Mouse (Mus musculus) CH12.LX (cell line): Measurements from ENCODE around the gene Hilpda. TPM values are rescaled to one million over a fixed set of nuclear protein-coding genes. Genes with fewer than 3 reads are reported as not detected.

ENCODE experiments used
- DNase-seq: peaks from one replicate; pipeline ENCODE4 v3.0.0-alpha.2; 2013; ENCODE audit errors: extremely low read depth
- H3K27ac ChIP-seq: 2 replicates; pipeline ENCODE4 v1.5.1; 2012; ENCODE audit warnings: low read depth, mild to moderate bottlenecking, control low read depth, moderate library complexity; ENCODE audit not compliant: insufficient read depth
- H3K27me3 ChIP-seq: replicated peaks from 2 replicates; pipeline ENCODE3; 2012; ENCODE audit warnings: inconsistent platforms
- H3K36me3 ChIP-seq, 2 experiments: replicated peaks in 1 of 2; 2 replicates each; pipeline versions ENCODE3 to v1.6.1; 2012; ENCODE audit warnings: inconsistent platforms in 1 of 2, low read length in 1 of 2, mild to moderate bottlenecking in 1 of 2, mixed read lengths in 1 of 2, moderate library complexity in 1 of 2; ENCODE audit not compliant: control insufficient read depth in 1 of 2, insufficient read depth in 1 of 2
- H3K4me1 ChIP-seq, 2 experiments: 2 replicates each; pipeline ENCODE4 v1.6.1; 2012; ENCODE audit warnings: inconsistent platforms in 1 of 2, moderate library complexity in 1 of 2; ENCODE audit not compliant: insufficient read depth in 2 of 2, control insufficient read depth in 1 of 2
- H3K4me2 ChIP-seq: 2 replicates; pipeline ENCODE4 v1.6.1; 2012; ENCODE audit warnings: low read depth, mild to moderate bottlenecking, control low read depth; ENCODE audit not compliant: poor library complexity, insufficient read depth, severe bottlenecking
- H3K4me3 ChIP-seq, 3 experiments: fragments of 150-350 bp in 1 of 3; sonication (generic) in 1 of 3; replicated peaks in 1 of 3; 2 replicates each; pipeline versions ENCODE3 to v1.5.1; 2011 to 2012; ENCODE audit warnings: low read depth in 2 of 3, low read length in 2 of 3, mild to moderate bottlenecking in 2 of 3, moderate library complexity in 2 of 3, control low read depth in 1 of 3, improper control_type of control experiment in 1 of 3, inconsistent platforms in 1 of 3, mixed read lengths in 1 of 3; ENCODE audit not compliant: poor library complexity in 1 of 3
- H3K79me2 ChIP-seq: replicated peaks from 2 replicates; pipeline ENCODE4 v1.6.1; 2012; ENCODE audit warnings: mild to moderate bottlenecking, moderate library complexity; ENCODE audit not compliant: control insufficient read depth, poor library complexity, insufficient read depth, severe bottlenecking; ENCODE audit errors: extremely low read depth
- H3K9ac ChIP-seq: 2 replicates; pipeline ENCODE4 v1.6.1; 2012; ENCODE audit warnings: low read depth, mild to moderate bottlenecking, control low read depth, moderate library complexity; ENCODE audit not compliant: insufficient read depth
- H3K9me3 ChIP-seq: replicated peaks from 2 replicates; pipeline ENCODE3; 2012; ENCODE audit warnings: low read length, inconsistent platforms, mixed read lengths
- BHLHE40 ChIP-seq: IDR thresholded peaks from 2 replicates; pipeline ENCODE4 v1.6.1; 2011; ENCODE audit warnings: mild to moderate bottlenecking, low read depth, low read length, improper control_type of control experiment
- CHD2 ChIP-seq: IDR thresholded peaks from 2 replicates; pipeline ENCODE4 v1.6.1; 2011; ENCODE audit warnings: low read length, improper control_type of control experiment
- CTCF ChIP-seq, 2 experiments: IDR thresholded peaks in 1 of 2; conservative IDR thresholded peaks in 1 of 2; 2 replicates each; pipeline ENCODE4 v1.5.1; 2011 to 2012; ENCODE audit warnings: low read depth in 2 of 2, low read length in 2 of 2, improper control_type of control experiment in 1 of 2, inconsistent platforms in 1 of 2, mild to moderate bottlenecking in 1 of 2, moderate library complexity in 1 of 2
- ETS1 ChIP-seq: conservative IDR thresholded peaks from 2 replicates; pipeline ENCODE4 v1.6.1; 2012; ENCODE audit warnings: low read depth, mild to moderate bottlenecking, inconsistent platforms, low read length, improper control_type of control experiment, moderate library complexity
- GABPA ChIP-seq: IDR thresholded peaks from 2 replicates; pipeline ENCODE4 v1.6.1; 2012; ENCODE audit warnings: low read depth, low read length, improper control_type of control experiment, inconsistent platforms; ENCODE audit not compliant: insufficient replicate concordance
- IRF4 ChIP-seq: IDR thresholded peaks from 2 replicates; pipeline ENCODE4 v1.6.1; 2014; ENCODE audit warnings: low read depth, mild to moderate bottlenecking, inconsistent platforms, low read length, improper control_type of control experiment
- JUN ChIP-seq: IDR thresholded peaks from 2 replicates; pipeline ENCODE4 v1.6.1; 2011; ENCODE audit warnings: low read depth, mild to moderate bottlenecking, low read length, improper control_type of control experiment, moderate library complexity; ENCODE audit not compliant: insufficient read depth
- MAZ ChIP-seq: IDR thresholded peaks from 2 replicates; pipeline ENCODE4 v1.6.1; 2012; ENCODE audit warnings: low read depth, mild to moderate bottlenecking, inconsistent platforms, low read length, improper control_type of control experiment, moderate library complexity
- MYC ChIP-seq: IDR thresholded peaks from 2 replicates; pipeline ENCODE4 v1.6.1; 2011; ENCODE audit warnings: low read depth, mild to moderate bottlenecking, improper control_type of control experiment, low read length
- NRF1 ChIP-seq: IDR thresholded peaks from 2 replicates; pipeline ENCODE4 v1.6.1; 2014; ENCODE audit warnings: low read depth, mild to moderate bottlenecking, inconsistent platforms, low read length, improper control_type of control experiment, moderate library complexity
- PAX5 ChIP-seq: IDR thresholded peaks from 2 replicates; pipeline ENCODE4 v1.6.1; 2012; ENCODE audit warnings: low read length, inconsistent platforms, mixed read lengths
- RCOR1 ChIP-seq: conservative IDR thresholded peaks from 2 replicates; pipeline ENCODE4 v1.6.1; 2012; ENCODE audit warnings: low read depth, mild to moderate bottlenecking, inconsistent platforms, low read length, improper control_type of control experiment
- TCF12 ChIP-seq: IDR thresholded peaks from 2 replicates; pipeline ENCODE4 v1.6.1; 2014; ENCODE audit warnings: low read depth, mild to moderate bottlenecking, inconsistent platforms, low read length, improper control_type of control experiment
- USF1 ChIP-seq: IDR thresholded peaks from 2 replicates; pipeline ENCODE4 v1.6.1; 2014; ENCODE audit warnings: low read depth, mild to moderate bottlenecking, inconsistent platforms, low read length, improper control_type of control experiment
- ZC3H11A ChIP-seq: IDR thresholded peaks from 2 replicates; pipeline ENCODE4 v1.6.1; 2012; ENCODE audit warnings: low read depth, mild to moderate bottlenecking, inconsistent platforms, low read length, improper control_type of control experiment
- ZNF384 ChIP-seq: IDR thresholded peaks from 2 replicates; pipeline ENCODE4 v1.6.1; 2012; ENCODE audit warnings: low read depth, low read length, improper control_type of control experiment, inconsistent platforms
- dilution Hi-C: fragments of 300-500 bp; cut with MboI; formaldehyde crosslinking; loops from 2 replicates; pipeline ENCODE4 v1.14.3; 2020; ENCODE audit warnings: low sequenced_read_pairs; ENCODE audit not compliant: extremely low pct_unique_long_range_greater_than_20kb, extremely low pct_ligation_motif_present
- in situ Hi-C: fragments of 300-500 bp; cut with MboI; formaldehyde crosslinking; loops from 3 replicates; pipeline ENCODE4 v1.14.3; 2019; ENCODE audit warnings: low sequenced_read_pairs, low pct_ligation_motif_present, low pct_unique_long_range_greater_than_20kb, mixed read lengths
- polyA plus RNA-seq: library from polyadenylated mRNA; unstranded; fragments of >175 nt; gene quantifications from 2 replicates; pipeline ENCODE4 v1.2.1, GENCODE M21; 2012; ENCODE audit warnings: low read depth; ENCODE audit not compliant: insufficient read length
- total RNA-seq, 2 experiments: library from RNA; depleted of rRNA; stranded (reverse); fragments of 300-350 nt in 1 of 2; fragments of >200 nt in 1 of 2; gene quantifications; 2 replicates each; pipeline ENCODE4 v1.2.3; 2012 to 2014

The Hilpda gene
- total and polyA plus RNA-seq, 3 experiments = 11.1 to 52.3 (median 23.7) TPM

- Histone ChIP-seq H3K9me3 (no peaks in the 10 kb centered on the region), H3K27me3 (peaks cover 3% of the 10 kb centered on the region), H3K4me1 (peaks cover 21 to 28% of the 10 kb centered on the region in 2 experiments), H3K4me2 (peak overlapping the region; percentile 34; the same call in 1 of the 2 replicates), H3K9ac (no peak overlapping the region), H3K79me2 (no peaks in the 10 kb centered on the region), H3K36me3 (no peaks in the 10 kb centered on the region), H3K4me3 (no peak overlapping the region), H3K27ac (no peak overlapping the region)
- dilution Hi-C loops = no loop called here
- in situ Hi-C loops = no loop called here
- 0 out of 2 replicates have a peak, but pooled peaks have one; percentile 3 for TF ChIP-seq MAZ
- TF ChIP-seq CHD2 = no peak
- no peak for TF ChIP-seq USF1
- TF ChIP-seq BHLHE40 = no peak
- no peak for DNase-seq
Observed at GRCm38 (mm10) chr6:29246183-29246582, 26.1 kb upstream of the Hilpda start.

- H3K79me2 ChIP-seq = no peaks in the 10 kb centered on the region
- no peak overlapping the region for H3K9ac ChIP-seq
- peaks cover 3% of the 10 kb centered on the region for H3K27me3 ChIP-seq
- H3K4me1 ChIP-seq = peaks cover 21 to 25% of the 10 kb centered on the region in 2 experiments
- dilution Hi-C loops (no loop called here), in situ Hi-C loops (no loop called here)
- no peaks in the 10 kb centered on the region for H3K36me3 ChIP-seq
- H3K4me2 ChIP-seq = peak overlapping the region; percentile 8; the same call in 1 of the 2 replicates
- no peak for TF ChIP-seq RCOR1
- 0 out of 2 replicates have a peak, but pooled peaks have one; percentile 9 for TF ChIP-seq IRF4
- no peak for TF ChIP-seq GABPA
- TF ChIP-seq USF1 = no peak
- TF ChIP-seq BHLHE40 = 0 out of 2 replicates have a peak, but pooled peaks have one; percentile 10
- TF ChIP-seq TCF12 = 0 out of 2 replicates have a peak, but pooled peaks have one; percentile 16
- TF ChIP-seq PAX5 = no peak
- TF ChIP-seq NRF1 = no peak
- TF ChIP-seq JUN = no peak
- TF ChIP-seq ZC3H11A = no peak
- peak; percentile 77 for TF ChIP-seq ETS1
- TF ChIP-seq MYC = no peak
- no peak for TF ChIP-seq ZNF384
- TF ChIP-seq CTCF (conservative IDR thresholded peaks at IDR 0.05 in 1 of 2, IDR thresholded peaks at IDR 0.05 in 1 of 2; ENCODE audit: low read depth in 2 of 2, low read length in 2 of 2) = no peak
- H3K27ac ChIP-seq = no peak overlapping the region
- DNase-seq = peak; percentile 55
- no peaks in the 10 kb centered on the region for H3K9me3 ChIP-seq
- no peak overlapping the region for H3K4me3 ChIP-seq
Observed at GRCm38 (mm10) chr6:29246585-29246984, 25.7 kb upstream of the Hilpda start.
